Mouse (Mus musculus): Measurements from ENCODE around the gene Txlng. TPM values are rescaled to one million over a fixed set of nuclear protein-coding genes. Genes with fewer than 3 reads are reported as not detected.

The Txlng gene
- polyA plus RNA-seq, 1 experiment = 6.0 TPM

DNA sequence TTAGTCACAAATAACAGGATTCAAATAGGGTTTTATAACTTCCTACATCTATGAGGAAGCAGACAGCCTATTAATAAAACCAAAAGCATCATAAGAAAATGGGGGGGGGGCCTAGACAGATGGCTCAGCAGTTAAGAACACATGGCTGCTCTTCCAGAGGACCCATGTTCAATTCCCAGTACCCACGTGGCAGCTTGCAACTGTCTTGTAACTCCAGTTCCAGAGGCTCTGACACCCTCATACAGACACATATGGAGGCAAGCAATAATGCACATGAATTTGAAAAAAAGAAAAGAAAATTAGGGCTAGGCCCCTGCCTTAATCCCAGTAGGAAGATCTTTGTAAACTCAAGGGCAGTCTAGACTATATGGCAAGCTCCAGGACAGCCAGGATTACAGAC, 40.9 kb downstream of the Txlng start:
- 71% methylated on average over 1 of the region's 1 CpGs for WGBS
- Histone ChIP-seq H3K4me1 (ENCODE audit: control insufficient read depth, insufficient read depth, low read length) (no peaks in the 10 kb centered on the region), H3K4me3 (replicated peaks; ENCODE audit: control insufficient read depth, low read depth, low read length) (no peak overlapping the region), H3K27ac (ENCODE audit: control insufficient read depth, insufficient read depth, low read depth, low read length, poor library complexity) (no peak overlapping the region)
- TF ChIP-seq POLR2A (IDR thresholded peaks at IDR 0.05; ENCODE audit: borderline replicate concordance, control insufficient read depth, low read depth, low read length) (no peak), CTCF (IDR thresholded peaks at IDR 0.05; ENCODE audit: control insufficient read depth, insufficient read depth, low read length) (no peak)

DNA sequence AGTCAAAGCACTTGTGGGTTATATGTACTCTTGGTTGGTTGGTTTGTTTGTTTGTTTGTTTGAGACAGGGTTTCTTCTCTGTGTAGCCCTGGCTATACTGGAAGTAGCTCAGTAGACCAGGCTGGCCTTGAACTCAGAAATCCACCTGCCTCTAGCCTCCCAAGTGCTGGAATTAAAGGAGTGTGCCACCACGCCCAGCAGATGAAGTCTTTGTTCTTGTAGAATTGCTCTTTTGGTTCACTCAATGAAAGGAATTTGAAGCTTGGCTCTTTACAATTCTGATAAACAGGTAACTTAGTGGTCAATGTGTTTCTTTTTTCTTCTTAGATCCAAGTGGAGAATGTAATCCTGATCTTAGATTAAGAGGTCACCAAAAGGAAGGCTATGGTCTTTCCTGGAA, 58.5 kb downstream of the Txlng start:
- WGBS = 72% methylated on average over 1 of the region's 1 CpGs
- Histone ChIP-seq H3K4me3 (replicated peaks; ENCODE audit: control insufficient read depth, low read depth, low read length) (no peak overlapping the region), H3K27ac (ENCODE audit: control insufficient read depth, insufficient read depth, low read depth, low read length, poor library complexity) (no peak overlapping the region), H3K4me1 (ENCODE audit: control insufficient read depth, insufficient read depth, low read length) (no peaks in the 10 kb centered on the region)
- TF ChIP-seq CTCF (IDR thresholded peaks at IDR 0.05; ENCODE audit: control insufficient read depth, insufficient read depth, low read length) (no peak), POLR2A (IDR thresholded peaks at IDR 0.05; ENCODE audit: borderline replicate concordance, control insufficient read depth, low read depth, low read length) (no peak)

DNA sequence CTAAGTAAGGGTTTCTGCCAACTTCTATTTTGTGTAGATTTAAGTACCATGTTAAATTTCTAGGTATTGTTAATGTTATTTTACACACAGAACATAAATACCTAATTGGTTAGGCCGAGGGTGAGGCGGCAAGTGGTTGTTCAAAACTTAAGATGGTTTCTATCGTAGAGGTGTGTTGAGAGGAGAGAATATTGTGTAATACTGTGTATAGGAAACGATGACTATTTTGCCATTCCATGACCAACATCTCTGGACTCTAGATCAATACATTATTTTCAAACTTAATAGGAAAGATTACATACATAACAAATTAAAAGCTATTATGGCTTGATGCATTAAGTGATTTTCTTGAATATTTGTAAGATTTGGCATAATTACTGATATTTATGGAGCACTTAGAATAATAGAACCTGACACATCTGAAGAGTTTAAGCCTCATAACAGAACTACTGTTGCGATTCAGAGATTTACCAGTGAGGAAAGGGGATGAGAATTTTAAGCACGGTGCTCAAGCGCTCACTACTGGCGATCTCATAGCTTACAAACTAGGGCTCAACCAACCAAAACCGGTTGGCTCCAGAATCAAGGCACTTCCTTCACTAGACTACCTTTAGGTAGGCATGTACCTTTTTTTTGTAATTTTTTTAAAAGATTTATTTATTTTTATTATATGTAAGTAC, 67.4 kb downstream of the Txlng start:
- TF ChIP-seq CTCF (IDR thresholded peaks at IDR 0.05; ENCODE audit: control insufficient read depth, insufficient read depth, low read length) (no peak), POLR2A (IDR thresholded peaks at IDR 0.05; ENCODE audit: borderline replicate concordance, control insufficient read depth, low read depth, low read length) (no peak)
- Histone ChIP-seq H3K4me1 (ENCODE audit: control insufficient read depth, insufficient read depth, low read length) (no peaks in the 10 kb centered on the region), H3K4me3 (replicated peaks; ENCODE audit: control insufficient read depth, low read depth, low read length) (no peak overlapping the region), H3K27ac (ENCODE audit: control insufficient read depth, insufficient read depth, low read depth, low read length, poor library complexity) (no peak overlapping the region)
- WGBS = 23% methylated on average over 9 of the region's 9 CpGs

DNA sequence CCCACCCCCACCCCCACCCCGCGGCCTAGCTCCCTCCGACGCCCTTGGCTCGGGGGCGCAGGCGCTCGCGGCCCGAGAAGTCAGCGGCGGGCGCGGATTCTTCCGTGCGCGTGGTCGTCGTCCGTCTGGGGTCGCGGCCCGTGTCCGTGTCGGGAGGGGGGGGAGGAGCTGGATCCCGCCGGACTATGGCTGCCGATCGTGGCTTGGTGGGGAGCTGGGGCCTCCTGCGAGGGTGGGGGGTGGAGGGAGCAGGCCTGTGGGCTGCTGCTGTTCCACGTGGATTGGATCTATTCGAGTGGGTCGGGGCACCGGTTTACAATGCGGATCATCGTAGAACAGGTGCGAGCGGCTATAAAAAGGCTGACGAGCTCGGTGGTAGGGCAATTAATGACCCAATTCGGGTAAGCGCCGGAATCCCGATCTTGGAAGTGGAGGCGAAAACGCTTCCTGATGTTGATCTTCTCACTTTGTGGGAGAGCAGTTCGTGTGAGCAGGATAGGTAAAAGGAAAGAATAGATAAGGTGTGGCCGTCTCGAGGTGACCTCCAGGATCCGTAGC, 68.2 kb downstream of the Txlng start:
- Histone ChIP-seq H3K27ac (ENCODE audit: control insufficient read depth, insufficient read depth, low read depth, low read length, poor library complexity) (no peak overlapping the region; the same call in 1 of the 2 replicates), H3K4me1 (ENCODE audit: control insufficient read depth, insufficient read depth, low read length) (no peaks in the 10 kb centered on the region), H3K4me3 (replicated peaks; ENCODE audit: control insufficient read depth, low read depth, low read length) (peak overlapping the region; percentile 81)
- no peak for TF ChIP-seq CTCF (IDR thresholded peaks at IDR 0.05; ENCODE audit: control insufficient read depth, insufficient read depth, low read length)
- no peak for TF ChIP-seq POLR2A (IDR thresholded peaks at IDR 0.05; ENCODE audit: borderline replicate concordance, control insufficient read depth, low read depth, low read length)
- WGBS = 24% methylated on average over 37 of the region's 50 CpGs

DNA sequence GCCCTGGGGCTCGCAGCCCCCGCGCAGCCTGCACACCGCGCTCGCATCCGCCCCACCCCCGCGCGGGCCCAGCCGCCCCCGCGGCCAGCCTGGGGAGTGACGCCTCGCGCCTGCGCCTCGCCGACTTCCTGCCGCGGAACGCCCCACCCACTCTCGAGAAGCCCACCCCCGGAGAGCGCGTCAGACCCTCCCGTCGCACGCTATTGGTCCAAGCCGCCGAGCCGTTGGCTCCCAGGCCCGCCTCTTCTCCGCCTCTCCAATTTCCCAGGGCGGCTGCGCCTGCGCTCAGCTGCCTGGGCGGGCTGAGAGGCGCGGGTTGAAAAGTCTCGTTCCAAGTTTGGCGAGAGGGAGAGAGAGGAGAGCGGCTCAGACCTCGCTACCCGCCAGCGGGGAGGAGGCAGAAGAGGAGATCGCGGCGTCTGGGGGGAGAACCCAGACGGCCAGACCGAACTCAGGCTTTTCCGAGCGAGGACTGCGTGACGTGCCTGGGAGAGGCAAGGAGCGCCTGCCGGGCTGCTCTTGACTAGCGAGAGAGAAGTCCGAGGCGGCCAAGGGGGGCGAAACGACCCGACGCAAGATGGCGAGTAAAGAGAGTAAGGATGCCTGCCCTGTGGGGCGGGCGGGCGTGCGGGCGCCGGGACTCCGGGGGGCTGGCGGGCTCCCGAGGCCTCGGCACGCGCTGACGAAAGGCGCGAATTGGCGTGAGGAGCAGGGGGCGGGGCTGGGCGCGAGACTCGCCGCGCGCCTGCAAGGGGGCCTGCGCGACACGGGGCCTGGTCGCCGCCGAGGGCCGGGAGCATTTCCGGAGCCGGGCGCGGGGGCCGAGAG, 68.9 kb downstream of the Txlng start, which contains the start of gene Rbbp7:
Gene Rbbp7, plus strand, starts transcription at position 288 of the 828 bp plus-strand sequence.
- no peaks in the 10 kb centered on the region for H3K4me1 ChIP-seq (ENCODE audit: control insufficient read depth, insufficient read depth, low read length)
- peak; percentile 76; the same call in 1 of the 2 replicates for TF ChIP-seq POLR2A (IDR thresholded peaks at IDR 0.05; ENCODE audit: borderline replicate concordance, control insufficient read depth, low read depth, low read length)
- TF ChIP-seq CTCF (IDR thresholded peaks at IDR 0.05; ENCODE audit: control insufficient read depth, insufficient read depth, low read length) = no peak
- 14% methylated on average over 62 of the region's 100 CpGs for WGBS

DNA sequence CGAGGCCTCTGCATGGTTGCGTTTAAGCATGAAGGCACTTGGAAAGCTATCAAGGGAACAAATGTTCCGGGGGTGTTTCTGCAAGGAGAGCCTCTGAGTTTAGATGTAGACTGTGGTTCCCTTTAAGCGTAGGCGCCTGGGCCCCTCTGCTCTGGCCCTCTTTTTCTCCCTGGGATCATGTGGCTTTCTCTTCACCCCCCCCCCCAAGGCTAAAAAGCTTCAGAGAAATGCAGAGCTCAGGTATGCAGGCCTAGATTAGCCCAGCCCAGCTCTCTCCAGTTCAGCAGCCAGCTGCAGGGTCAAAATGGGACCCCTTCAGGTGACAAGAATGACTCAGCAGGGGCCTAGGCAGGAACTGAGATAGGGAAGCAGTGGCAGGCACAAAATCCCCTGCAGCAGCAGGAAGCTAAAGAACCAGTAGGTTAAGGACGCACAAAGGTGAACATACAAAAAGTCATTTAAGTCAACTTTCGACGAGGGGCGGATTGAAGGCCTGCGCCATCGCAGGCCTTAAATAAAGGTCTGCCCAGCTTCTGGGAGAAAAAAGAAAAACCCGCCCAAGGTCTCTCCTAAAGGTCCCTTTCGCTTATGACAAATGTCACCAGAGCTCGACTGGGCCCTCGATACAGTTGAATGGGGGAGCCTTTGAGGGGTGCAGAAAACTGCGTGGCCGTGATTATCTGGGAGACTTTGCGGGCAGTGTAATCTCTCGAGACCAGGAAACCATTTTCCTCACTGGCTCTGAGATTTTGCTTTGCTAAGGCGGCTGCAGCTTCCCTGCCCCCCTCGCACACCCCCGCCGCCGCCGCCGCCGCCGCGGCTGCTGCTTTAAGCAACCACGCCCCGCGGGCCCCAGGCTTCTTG, 69.8 kb downstream of the Txlng start:
- peak overlapping the region; percentile 78 for H3K27ac ChIP-seq (ENCODE audit: control insufficient read depth, insufficient read depth, low read depth, low read length, poor library complexity)
- peak overlapping the region; percentile 60 for H3K4me3 ChIP-seq (replicated peaks; ENCODE audit: control insufficient read depth, low read depth, low read length)
- TF ChIP-seq CTCF (IDR thresholded peaks at IDR 0.05; ENCODE audit: control insufficient read depth, insufficient read depth, low read length) (no peak), POLR2A (IDR thresholded peaks at IDR 0.05; ENCODE audit: borderline replicate concordance, control insufficient read depth, low read depth, low read length) (no peak)
- WGBS = 20% methylated on average over 28 of the region's 32 CpGs
- H3K4me1 ChIP-seq (ENCODE audit: control insufficient read depth, insufficient read depth, low read length) = no peaks in the 10 kb centered on the region

More for the DNA sequence above, 68.9 kb downstream of the Txlng start, which contains the start of gene Rbbp7:
- peak within 1 kb of the TSS; percentile 81 for H3K4me3 ChIP-seq (replicated peaks; ENCODE audit: control insufficient read depth, low read depth, low read length)
- peak within 1 kb of the TSS; percentile 91 for H3K27ac ChIP-seq (ENCODE audit: control insufficient read depth, insufficient read depth, low read depth, low read length, poor library complexity)

DNA sequence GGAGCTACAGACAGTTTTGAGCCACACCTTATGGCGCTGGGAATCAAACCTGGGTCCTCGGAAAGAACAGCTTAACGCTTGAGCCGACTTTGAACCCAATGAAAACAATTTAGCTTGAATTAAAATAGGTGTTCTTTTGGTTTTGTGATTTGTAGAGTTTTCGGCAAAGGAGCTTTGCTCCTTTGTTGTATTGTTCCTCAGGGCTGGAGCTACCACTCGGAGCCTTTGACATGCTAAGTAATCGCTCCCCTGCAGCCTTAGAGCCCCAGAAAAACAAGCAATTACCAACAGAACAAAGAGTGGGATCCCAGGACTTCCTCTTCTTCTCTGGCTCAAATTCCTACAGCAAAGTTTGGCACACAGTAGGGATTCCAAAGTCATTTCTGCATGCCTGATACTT, 73.2 kb downstream of the Txlng start:
- WGBS = 80% methylated on average over 7 of the region's 7 CpGs
- Histone ChIP-seq H3K27ac (ENCODE audit: control insufficient read depth, insufficient read depth, low read depth, low read length, poor library complexity) (no peak overlapping the region), H3K4me3 (replicated peaks; ENCODE audit: control insufficient read depth, low read depth, low read length) (no peak overlapping the region), H3K4me1 (ENCODE audit: control insufficient read depth, insufficient read depth, low read length) (no peaks in the 10 kb centered on the region)
- no peak for TF ChIP-seq CTCF (IDR thresholded peaks at IDR 0.05; ENCODE audit: control insufficient read depth, insufficient read depth, low read length)
- no peak for TF ChIP-seq POLR2A (IDR thresholded peaks at IDR 0.05; ENCODE audit: borderline replicate concordance, control insufficient read depth, low read depth, low read length)

All from bone marrow, adult 2 months (tissue).